Mouse (Mus musculus) erythroid progenitor cell, adult 5-6 weeks (primary cell): Measurements from ENCODE around the gene Wdr5. TPM values are rescaled to one million over a fixed set of nuclear protein-coding genes. Genes with fewer than 3 reads are reported as not detected.
A peak's percentile ranks its signal among the peaks of the same experiment; 100 is the strongest.
"Not testable (repeated sequence)": the region's sequence is repeated elsewhere in the genome, so short reads cannot be mapped to it uniquely, and the experiment has no call there.

Source experiments
- ATAC-seq: replicated peaks from 2 replicates; pipeline ENCODE4 v1.8.0; 2016; ENCODE audit warnings: moderate number of reproducible peaks, mild to moderate bottlenecking, moderate TSS enrichment, inconsistent platforms; ENCODE audit not compliant: poor library complexity, low FRiP score, severe bottlenecking
- total RNA-seq, 2 experiments: library from RNA; stranded (forward) in 1 of 2; stranded (reverse) in 1 of 2; fragments of 150-400 nt in 1 of 2; fragments of 186-747, 209-891 nt in 1 of 2; gene quantifications; 2 replicates each; pipeline versions ENCODE4 v1.2.3 to v1.2.4; 2015 to 2017; ENCODE audit warnings: low replicate concordance in 2 of 2

Gene Wdr5
- total RNA-seq, 2 experiments from 2014 or later = 13.6 to 18.9 TPM

GRCm38 (mm10) chr2:27493971-27494370 is 21.0 kb upstream of the Wdr5 start:
- ATAC-seq = no peak

GRCm38 (mm10) chr2:27496391-27497028 is 18.4 kb upstream of the Wdr5 start:
- no peak for ATAC-seq

GRCm38 (mm10) chr2:27504113-27504885 is 10.7 kb upstream of the Wdr5 start:
- ATAC-seq = no peak

- no peak for ATAC-seq
Observed at GRCm38 (mm10) chr2:27505539-27505938, 9.4 kb upstream of the Wdr5 start.

GRCm38 (mm10) chr2:27506658-27507057 is 8.3 kb upstream of the Wdr5 start:
- ATAC-seq = not testable (repeated sequence)

GRCm38 (mm10) chr2:27507562-27507961 is 7.4 kb upstream of the Wdr5 start, which contains the start of gene Brd3:
Gene Brd3 (minus strand): TSS chr2:27507662.
- no peak for ATAC-seq

- ATAC-seq = no peak
Observed at GRCm38 (mm10) chr2:27510706-27511105, 4.3 kb upstream of the Wdr5 start.

GRCm38 (mm10) chr2:27512909-27513308 is 2.0 kb upstream of the Wdr5 start:
- ATAC-seq = no peak

GRCm38 (mm10) chr2:27513861-27514260 is 1.1 kb upstream of the Wdr5 start:
- ATAC-seq = no peak

- ATAC-seq = peak; percentile 33
Observed at GRCm38 (mm10) chr2:27515341-27516166, 597 bp downstream of the Wdr5 start.

- no peak for ATAC-seq
Observed at GRCm38 (mm10) chr2:27516289-27516688, 1.3 kb downstream of the Wdr5 start.

- no peak for ATAC-seq
Observed at GRCm38 (mm10) chr2:27518283-27518682, 3.3 kb downstream of the Wdr5 start.

- not testable (repeated sequence) for ATAC-seq
Observed at GRCm38 (mm10) chr2:27538455-27539330, 23.7 kb downstream of the Wdr5 start.

- no peak for ATAC-seq
Observed at GRCm38 (mm10) chr2:27539336-27539735, 24.4 kb downstream of the Wdr5 start.

- ATAC-seq = peak; percentile 93
Observed at GRCm38 (mm10) chr2:27539772-27540514, 25.0 kb downstream of the Wdr5 start.

GRCm38 (mm10) chr2:27540515-27540836 is 25.5 kb downstream of the Wdr5 start:
- peak; percentile 31 for ATAC-seq

GRCm38 (mm10) chr2:27541225-27541624 is 26.3 kb downstream of the Wdr5 start:
- no peak for ATAC-seq

GRCm38 (mm10) chr2:27544613-27545012 is 29.7 kb downstream of the Wdr5 start:
- no peak for ATAC-seq

GRCm38 (mm10) chr2:27545517-27545916 is 30.6 kb downstream of the Wdr5 start:
- not testable (repeated sequence) for ATAC-seq
